Mouse (Mus musculus) ovary, postnatal 14 days (tissue): ENCODE data around the gene Atxn1.

Source experiments
- DNase-seq: peaks from one replicate; pipeline ENCODE4 v3.0.0; 2022; ENCODE audit warnings: low spot score

Gene Atxn1

GRCm38 (mm10) chr13:45680651-45681050 lies 284.2 kb downstream of the Atxn1 start:
- no peak for DNase-seq

DNA sequence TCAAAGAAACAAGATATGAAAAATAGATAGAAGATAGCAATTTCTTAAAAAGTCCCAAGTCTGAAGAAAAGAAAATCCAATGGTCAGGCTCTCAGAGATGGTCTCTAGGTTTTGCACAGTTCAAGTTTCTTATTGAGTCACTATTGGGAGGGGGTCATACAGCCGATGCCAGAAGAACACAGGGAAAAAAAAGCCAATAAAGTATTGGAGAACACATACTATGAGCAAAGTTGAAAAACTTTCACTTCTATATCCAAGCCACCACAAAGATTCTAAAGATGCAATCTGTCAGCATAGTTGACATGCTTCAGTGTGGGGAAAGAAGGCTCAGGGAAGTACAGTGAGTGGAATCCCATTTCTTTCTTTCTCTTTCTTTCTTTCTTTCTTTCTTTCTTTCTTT lies 285.7 kb downstream of the Atxn1 start:
- no peak for DNase-seq

GRCm38 (mm10) chr13:45672628-45673027 lies 292.2 kb downstream of the Atxn1 start:
- no peak for DNase-seq

GRCm38 (mm10) chr13:45669969-45670368 lies 294.8 kb downstream of the Atxn1 start:
- no peak for DNase-seq

GRCm38 (mm10) chr13:45662852-45663251 lies 302.0 kb downstream of the Atxn1 start:
- DNase-seq = no peak

GRCm38 (mm10) chr13:45662216-45662615 lies 302.6 kb downstream of the Atxn1 start:
- no peak for DNase-seq

- no peak for DNase-seq
These were observed 303.3 kb downstream of the Atxn1 start for GRCm38 (mm10) chr13:45661283-45662185.

DNA sequence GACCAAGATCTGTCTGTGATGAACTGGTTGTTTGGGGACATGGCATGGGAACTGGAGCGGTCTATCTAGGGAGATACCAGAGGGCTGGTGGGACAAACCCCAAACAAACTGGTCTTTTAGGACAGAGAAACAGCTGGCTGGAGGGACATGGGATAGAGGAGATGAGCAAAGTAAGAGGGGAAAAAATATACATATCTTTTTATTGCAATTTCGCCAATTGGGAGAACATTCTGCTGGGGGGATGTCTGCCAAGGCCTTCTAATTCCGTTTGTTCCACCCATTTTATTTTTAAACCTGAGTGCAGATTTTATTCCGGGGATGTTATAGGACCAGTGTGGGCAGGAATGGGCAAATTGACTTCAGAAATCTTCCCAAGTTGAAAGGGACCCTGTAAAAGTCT lies 305.0 kb downstream of the Atxn1 start:
- DNase-seq = no peak

DNA sequence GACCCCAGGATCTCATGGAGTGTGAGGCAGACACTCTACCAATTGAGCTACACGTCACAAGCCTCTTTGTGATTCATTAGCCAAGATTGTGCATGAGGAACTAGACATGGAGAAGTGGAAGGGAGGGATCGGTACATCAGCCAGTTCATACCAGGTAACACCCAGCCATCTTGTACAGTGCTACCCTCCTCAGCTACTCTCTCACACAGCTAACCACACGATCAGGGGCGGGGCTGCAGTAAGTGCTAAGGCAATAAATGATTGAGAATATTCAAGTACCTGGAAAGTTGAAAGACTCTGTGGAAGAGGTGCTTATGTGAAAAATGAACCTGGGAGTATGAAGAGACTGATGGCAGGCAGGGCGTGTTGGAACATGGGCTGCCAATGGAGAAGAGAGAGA lies 306.5 kb downstream of the Atxn1 start:
- DNase-seq = no peak

DNA sequence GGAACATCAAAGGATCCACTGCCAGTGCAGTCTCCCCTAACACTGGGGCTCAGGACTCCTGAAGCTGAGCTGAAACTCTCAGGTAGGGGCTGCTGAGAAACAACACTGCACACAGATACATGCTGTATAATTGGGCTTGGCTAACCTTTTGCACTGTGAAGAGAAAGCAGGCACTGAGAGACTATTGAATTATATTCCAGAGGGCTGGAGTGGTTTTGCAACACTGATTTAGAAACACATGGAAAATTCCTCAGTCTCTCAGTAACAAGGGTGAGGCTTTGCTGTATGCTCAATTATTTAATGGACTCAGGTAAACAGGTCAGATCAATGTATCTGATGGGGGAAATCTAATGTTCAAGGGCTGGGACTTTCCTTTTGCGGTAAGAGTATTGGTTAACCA lies 307.6 kb downstream of the Atxn1 start:
- no peak for DNase-seq

DNA sequence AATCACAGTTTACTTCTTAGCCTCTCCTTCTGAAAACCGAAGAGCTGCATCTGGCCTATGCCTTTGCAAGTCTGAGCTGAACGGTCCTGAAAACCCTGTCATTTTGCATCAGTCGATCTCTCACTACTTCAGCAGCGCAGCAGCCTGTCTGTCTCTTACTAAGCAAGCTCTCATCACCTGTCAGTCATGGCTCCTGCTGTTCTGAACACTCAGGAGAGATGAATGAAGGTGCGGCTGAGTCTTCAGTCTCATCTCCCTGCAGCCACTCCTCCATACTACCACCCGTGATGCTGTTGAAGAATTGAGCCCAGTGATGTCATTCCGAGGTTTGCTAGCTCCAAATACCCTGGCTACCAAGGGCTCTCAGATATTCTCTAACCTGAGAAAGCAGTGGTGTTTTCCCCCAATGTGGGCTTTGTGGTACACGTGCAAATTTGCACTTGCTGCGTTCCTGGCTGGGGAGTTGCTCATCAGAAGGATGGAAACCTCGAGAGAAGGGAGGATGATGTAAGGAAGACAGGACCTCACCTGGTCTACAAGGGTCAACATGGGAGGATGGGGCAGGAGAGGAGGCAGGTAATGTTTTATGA lies 313.1 kb downstream of the Atxn1 start:
- no peak for DNase-seq

- DNase-seq = no peak
These were observed 315.5 kb downstream of the Atxn1 start for GRCm38 (mm10) chr13:45649197-45649812.

GRCm38 (mm10) chr13:45643780-45644395 lies 320.9 kb downstream of the Atxn1 start:
- no peak for DNase-seq

GRCm38 (mm10) chr13:45642913-45643312 lies 321.9 kb downstream of the Atxn1 start:
- DNase-seq = no peak

- DNase-seq = no peak
These were observed 324.4 kb downstream of the Atxn1 start for GRCm38 (mm10) chr13:45640431-45640830.

- DNase-seq = no peak
These were observed 326.5 kb downstream of the Atxn1 start for GRCm38 (mm10) chr13:45638281-45638680.

DNA sequence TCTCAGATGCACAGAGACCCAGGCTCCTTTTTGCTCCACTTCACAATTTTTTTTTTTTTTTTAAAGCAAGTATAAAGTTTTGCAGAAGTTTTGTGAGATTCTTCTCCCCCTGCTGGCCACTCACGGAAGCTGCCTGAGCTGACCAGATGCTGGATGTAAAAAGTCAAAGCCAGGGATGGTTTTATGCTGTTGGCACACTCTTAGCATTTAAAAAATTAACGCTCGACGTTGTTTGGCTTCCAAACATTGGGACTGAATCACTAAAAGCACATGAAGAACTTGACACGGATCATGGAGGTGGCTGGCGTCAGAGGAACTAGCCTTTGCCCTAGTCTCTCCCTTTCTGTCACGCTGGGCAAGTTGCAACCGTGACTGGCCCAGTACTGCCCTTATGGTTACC lies 327.5 kb downstream of the Atxn1 start:
- DNase-seq = peak; percentile 40

DNA sequence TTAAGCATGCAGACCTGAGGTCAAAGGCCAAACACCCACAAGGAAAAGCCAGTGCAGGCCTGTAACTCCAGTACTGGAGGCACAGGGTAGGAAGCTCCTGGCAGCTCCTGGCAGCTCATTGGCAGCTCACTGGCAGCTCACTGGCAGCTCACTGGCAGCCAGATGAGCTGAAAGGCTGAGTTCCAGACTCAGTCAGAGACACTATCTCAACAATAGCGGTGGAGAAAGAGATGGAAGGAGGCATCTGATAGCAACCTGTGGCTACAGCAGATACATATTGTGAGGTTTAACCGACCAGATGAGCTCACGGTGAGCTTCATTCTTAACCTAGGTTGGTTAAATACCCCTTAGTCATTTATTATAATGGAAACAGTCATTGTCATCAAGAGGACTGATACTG lies 328.4 kb downstream of the Atxn1 start:
- no peak for DNase-seq

DNA sequence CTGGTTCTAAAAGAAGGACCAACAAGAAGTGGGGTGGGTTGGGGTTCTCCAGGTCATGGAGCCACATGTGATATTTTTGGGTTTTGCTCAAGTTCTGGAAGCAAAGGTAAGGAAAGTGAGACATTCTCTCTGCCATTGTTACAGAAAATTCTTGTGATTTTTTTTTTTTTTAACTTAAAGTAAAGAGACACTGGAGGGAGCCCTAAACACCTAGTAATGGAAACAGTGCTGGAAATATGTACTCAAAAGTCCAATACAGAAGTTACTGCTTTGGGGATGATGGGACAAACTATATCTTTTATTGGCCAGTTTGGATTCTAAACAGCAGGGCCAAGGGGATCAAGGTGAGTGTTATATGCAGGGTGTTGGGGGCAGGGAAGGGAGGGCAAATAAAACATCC lies 330.9 kb downstream of the Atxn1 start:
- DNase-seq = no peak

GRCm38 (mm10) chr13:45632133-45632532 lies 332.7 kb downstream of the Atxn1 start:
- no peak for DNase-seq

DNA sequence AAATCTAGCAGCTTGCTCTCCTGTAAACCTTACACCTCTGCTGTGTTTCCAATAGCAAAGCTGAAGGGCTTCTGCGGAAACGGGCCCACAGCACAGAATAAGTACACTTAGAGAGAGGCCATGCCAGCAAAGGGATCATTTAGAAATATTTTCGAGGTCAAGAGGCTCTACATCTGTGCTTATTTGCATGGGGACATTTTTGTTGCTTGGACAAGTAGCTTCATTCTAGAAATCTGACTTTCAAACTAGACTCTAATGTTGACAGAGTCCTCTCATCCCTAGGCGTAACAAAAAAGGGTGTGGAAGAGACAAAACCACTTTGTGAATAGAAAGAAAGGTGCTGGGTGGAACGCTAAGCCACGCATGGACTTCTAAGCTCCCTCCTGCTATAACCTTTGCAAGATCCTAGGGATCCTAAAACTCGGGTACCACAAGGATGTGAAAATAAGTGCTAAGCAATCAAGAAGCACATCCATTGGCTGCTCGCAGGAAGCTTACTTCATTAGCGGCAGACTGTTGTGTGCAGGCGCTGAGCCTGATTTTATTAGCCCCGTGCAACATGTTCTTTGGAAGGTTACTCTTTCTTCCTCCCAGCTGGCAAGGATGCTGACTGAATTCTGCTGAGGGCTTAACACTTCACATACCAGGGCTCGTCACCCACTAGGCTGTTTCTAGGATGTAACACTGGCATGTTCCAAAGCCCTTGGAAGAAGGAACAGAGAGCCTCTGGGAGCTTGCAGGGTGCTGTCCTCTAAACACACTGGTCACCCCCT lies 334.1 kb downstream of the Atxn1 start:
- no peak for DNase-seq

GRCm38 (mm10) chr13:45629750-45630149 lies 335.1 kb downstream of the Atxn1 start:
- no peak for DNase-seq
